Mouse (Mus musculus): ENCODE measurements around the gene Adipor2. TPM values are rescaled to one million over a fixed set of nuclear protein-coding genes. Genes with fewer than 3 reads are reported as not detected.
A peak's percentile ranks its signal among the peaks of the same experiment; 100 is the strongest.

The Adipor2 gene
- polyA plus RNA-seq, 1 experiment from 2014 or later = 127 TPM

DNA sequence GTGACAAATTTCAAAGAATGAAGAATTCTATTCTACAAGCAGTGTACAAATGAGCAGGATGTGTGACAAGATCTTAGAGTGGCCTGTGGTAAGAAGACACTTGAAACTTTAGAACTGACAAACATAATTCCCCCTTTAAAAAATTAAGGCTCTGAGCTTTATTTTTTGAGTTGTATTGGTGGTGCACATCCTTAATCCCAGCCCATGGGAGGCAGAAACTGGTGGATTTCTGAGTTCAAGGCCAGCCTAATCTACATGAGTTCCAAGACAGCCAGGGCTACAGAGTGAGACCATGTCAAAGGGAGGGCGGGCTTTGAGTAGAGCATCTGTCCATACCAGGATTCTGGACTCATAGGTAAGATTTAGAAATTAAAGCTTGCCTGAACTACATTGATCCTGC lies 30.7 kb downstream of the Adipor2 start:
- Histone ChIP-seq H3K4me2 (ENCODE audit: low read depth, low read length) (peak overlapping the region; percentile 57), H3K36me3 (ENCODE audit: control insufficient read depth, insufficient read depth, low read length) (no peaks in the 10 kb centered on the region), H3K9me3 (ENCODE audit: control insufficient read depth, low read length) (no peaks in the 10 kb centered on the region), H3K27me3 (replicated peaks; ENCODE audit: control insufficient read depth, insufficient read depth, low read length) (no peaks in the 10 kb centered on the region), H3K9ac (ENCODE audit: low read depth, low read length) (peak overlapping the region; percentile 26), H3K27ac (ENCODE audit: low read length) (peak overlapping the region; percentile 47; the same call in 1 of the 2 replicates), H3K4me1 (ENCODE audit: control insufficient read depth, insufficient read depth, low read length) (peaks cover 8% of the 10 kb centered on the region; the same call in 1 of the 2 replicates), H3K4me3 (ENCODE audit: low read length) (peak overlapping the region; percentile 83)
- ATAC-seq = no peak
- 80% methylated on average over 1 of the region's 1 CpGs for WGBS

DNA sequence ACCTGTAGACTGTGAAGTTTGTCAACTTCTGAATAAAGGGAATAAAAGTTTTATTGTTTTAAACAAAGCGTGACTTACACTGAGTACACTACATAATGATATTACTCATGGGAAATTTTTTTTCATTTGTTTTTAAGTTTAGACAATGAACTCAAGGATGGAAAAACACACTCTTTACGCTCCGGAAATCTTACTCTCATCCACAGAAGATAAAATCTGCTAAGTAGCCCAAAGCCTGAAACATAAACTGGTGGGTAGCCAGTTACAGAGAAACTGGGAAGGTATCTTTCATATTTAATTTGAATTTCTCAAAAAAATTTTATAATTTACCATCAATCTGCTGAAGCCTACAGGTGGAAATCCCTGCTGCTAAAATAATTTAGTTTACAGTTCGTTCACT lies 31.1 kb downstream of the Adipor2 start:
- H3K4me3 ChIP-seq (ENCODE audit: low read length) = peak overlapping the region; percentile 83; the same call in 1 of the 2 replicates
- no peak overlapping the region for H3K4me2 ChIP-seq (ENCODE audit: low read depth, low read length)
- H3K27ac ChIP-seq (ENCODE audit: low read length) = no peak overlapping the region
- H3K9me3 ChIP-seq (ENCODE audit: control insufficient read depth, low read length) = no peaks in the 10 kb centered on the region
- WGBS = 78% methylated on average over 4 of the region's 4 CpGs
- peaks cover 8% of the 10 kb centered on the region; the same call in 1 of the 2 replicates for H3K4me1 ChIP-seq (ENCODE audit: control insufficient read depth, insufficient read depth, low read length)
- H3K9ac ChIP-seq (ENCODE audit: low read depth, low read length) = no peak overlapping the region
- no peaks in the 10 kb centered on the region for H3K36me3 ChIP-seq (ENCODE audit: control insufficient read depth, insufficient read depth, low read length)
- no peak for ATAC-seq
- H3K27me3 ChIP-seq (replicated peaks; ENCODE audit: control insufficient read depth, insufficient read depth, low read length) = no peaks in the 10 kb centered on the region

DNA sequence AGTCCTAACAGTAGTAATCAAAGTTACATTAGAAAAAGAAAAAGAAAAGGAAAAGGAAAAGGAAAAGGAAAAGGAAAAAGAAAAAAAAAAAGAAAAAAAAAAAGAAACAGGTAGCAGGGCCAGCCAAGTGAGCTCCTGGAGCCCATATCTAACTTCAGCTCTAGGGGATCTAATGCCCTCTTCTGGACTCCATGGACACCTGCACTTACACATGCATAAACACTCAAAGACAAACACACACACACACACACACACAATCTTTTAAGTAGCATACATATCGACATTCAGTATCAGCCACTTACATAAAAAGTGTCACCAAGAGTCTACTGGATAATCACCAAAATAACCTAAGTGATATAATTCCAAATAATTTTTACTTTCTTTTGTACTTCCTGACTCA lies 31.8 kb downstream of the Adipor2 start:
- Histone ChIP-seq H3K27ac (ENCODE audit: low read length) (0 out of 2 replicates have a peak overlapping the region, but pooled peaks have one; percentile 58), H3K27me3 (replicated peaks; ENCODE audit: control insufficient read depth, insufficient read depth, low read length) (no peaks in the 10 kb centered on the region), H3K9me3 (ENCODE audit: control insufficient read depth, low read length) (no peaks in the 10 kb centered on the region), H3K4me1 (ENCODE audit: control insufficient read depth, insufficient read depth, low read length) (peaks cover 8% of the 10 kb centered on the region; the same call in 1 of the 2 replicates), H3K4me2 (ENCODE audit: low read depth, low read length) (0 out of 2 replicates have a peak overlapping the region, but pooled peaks have one; percentile 25), H3K36me3 (ENCODE audit: control insufficient read depth, insufficient read depth, low read length) (no peaks in the 10 kb centered on the region), H3K9ac (ENCODE audit: low read depth, low read length) (no peak overlapping the region), H3K4me3 (ENCODE audit: low read length) (no peak overlapping the region)
- no peak for ATAC-seq
- WGBS = 94% methylated on average over 1 of the region's 1 CpGs

DNA sequence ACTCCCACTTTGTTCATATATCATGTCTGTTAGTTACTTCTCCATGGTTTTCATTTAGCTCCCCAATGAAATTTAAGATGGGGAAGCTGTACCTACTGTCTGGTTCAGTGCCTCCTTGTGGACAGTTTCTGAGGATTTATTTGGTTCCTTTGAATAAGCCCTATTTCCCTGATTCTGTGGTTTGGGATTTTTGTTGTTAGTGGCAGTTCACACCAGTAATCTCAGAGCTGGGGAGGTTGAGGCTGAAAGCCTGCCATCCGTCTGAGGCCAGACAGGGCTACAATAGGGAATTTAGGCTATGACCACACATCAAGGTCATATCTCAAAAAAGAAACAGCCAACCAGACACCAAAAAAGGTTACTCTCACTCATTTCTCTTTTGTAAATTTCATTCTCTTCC lies 38.9 kb downstream of the Adipor2 start:
- Histone ChIP-seq H3K4me2 (ENCODE audit: low read depth, low read length) (no peak overlapping the region), H3K27me3 (replicated peaks; ENCODE audit: control insufficient read depth, insufficient read depth, low read length) (no peaks in the 10 kb centered on the region), H3K4me3 (ENCODE audit: low read length) (no peak overlapping the region), H3K9me3 (ENCODE audit: control insufficient read depth, low read length) (no peaks in the 10 kb centered on the region), H3K36me3 (ENCODE audit: control insufficient read depth, insufficient read depth, low read length) (no peaks in the 10 kb centered on the region), H3K27ac (ENCODE audit: low read length) (no peak overlapping the region), H3K9ac (ENCODE audit: low read depth, low read length) (no peak overlapping the region), H3K4me1 (ENCODE audit: control insufficient read depth, insufficient read depth, low read length) (peaks cover 14% of the 10 kb centered on the region; the same call in 1 of the 2 replicates)
- no peak for ATAC-seq
- 93% methylated on average over 1 of the region's 1 CpGs for WGBS

DNA sequence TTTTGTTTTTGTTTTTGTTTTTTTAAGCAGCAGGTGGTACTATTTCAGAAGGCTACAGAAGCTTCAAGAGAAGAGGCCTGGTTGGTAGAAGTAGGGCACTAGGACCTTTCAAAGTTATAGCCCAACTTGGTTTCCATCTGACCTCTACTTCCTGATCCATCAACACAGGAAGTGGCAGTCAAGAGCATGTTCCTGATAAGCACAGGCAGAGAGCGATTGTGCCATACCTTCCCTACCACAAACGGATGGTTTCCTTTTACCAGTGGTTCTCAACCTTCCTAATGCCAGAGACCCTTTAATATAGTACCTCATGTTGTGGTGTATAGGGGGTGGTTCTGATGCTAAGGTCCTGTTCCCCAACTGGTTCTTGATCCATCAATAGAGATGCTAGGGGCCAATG lies 39.9 kb downstream of the Adipor2 start:
- no peak overlapping the region for H3K9ac ChIP-seq (ENCODE audit: low read depth, low read length)
- WGBS = 36% methylated on average over 2 of the region's 2 CpGs
- no peak overlapping the region for H3K27ac ChIP-seq (ENCODE audit: low read length)
- no peaks in the 10 kb centered on the region for H3K27me3 ChIP-seq (replicated peaks; ENCODE audit: control insufficient read depth, insufficient read depth, low read length)
- no peak overlapping the region for H3K4me3 ChIP-seq (ENCODE audit: low read length)
- H3K36me3 ChIP-seq (ENCODE audit: control insufficient read depth, insufficient read depth, low read length) = no peaks in the 10 kb centered on the region
- peak; percentile 36; the same call in 1 of the 2 replicates for ATAC-seq
- peaks cover 16% of the 10 kb centered on the region; the same call in 1 of the 2 replicates for H3K4me1 ChIP-seq (ENCODE audit: control insufficient read depth, insufficient read depth, low read length)
- no peaks in the 10 kb centered on the region for H3K9me3 ChIP-seq (ENCODE audit: control insufficient read depth, low read length)
- no peak overlapping the region for H3K4me2 ChIP-seq (ENCODE audit: low read depth, low read length)

DNA sequence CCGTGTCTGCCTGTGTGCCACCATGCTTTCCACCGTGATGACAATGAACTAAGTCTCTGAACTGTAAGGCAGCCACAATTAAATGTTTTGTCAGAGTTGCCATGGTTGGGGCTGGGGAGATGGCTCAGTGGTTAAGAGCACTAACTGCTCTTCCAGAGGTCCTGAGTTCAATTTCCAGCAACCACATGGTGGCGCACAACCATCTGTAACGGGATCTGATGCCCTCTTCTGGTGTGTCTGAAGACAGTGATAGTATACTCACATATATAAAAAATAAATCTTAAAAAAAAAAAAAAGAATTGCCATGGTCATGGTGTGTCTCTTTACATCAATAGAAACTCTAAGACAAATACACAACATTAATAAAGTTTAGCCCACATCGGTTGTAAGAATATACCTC lies 42.5 kb downstream of the Adipor2 start:
- Histone ChIP-seq H3K27ac (ENCODE audit: low read length) (no peak overlapping the region), H3K4me3 (ENCODE audit: low read length) (no peak overlapping the region), H3K4me1 (ENCODE audit: control insufficient read depth, insufficient read depth, low read length) (0 out of 2 replicates have a peak, but pooled peaks cover 18% of the 10 kb centered on the region), H3K36me3 (ENCODE audit: control insufficient read depth, insufficient read depth, low read length) (no peaks in the 10 kb centered on the region), H3K9me3 (ENCODE audit: control insufficient read depth, low read length) (no peaks in the 10 kb centered on the region), H3K9ac (ENCODE audit: low read depth, low read length) (no peak overlapping the region), H3K4me2 (ENCODE audit: low read depth, low read length) (no peak overlapping the region), H3K27me3 (replicated peaks; ENCODE audit: control insufficient read depth, insufficient read depth, low read length) (no peaks in the 10 kb centered on the region)
- no peak for ATAC-seq
- 82% methylated on average over 5 of the region's 5 CpGs for WGBS

DNA sequence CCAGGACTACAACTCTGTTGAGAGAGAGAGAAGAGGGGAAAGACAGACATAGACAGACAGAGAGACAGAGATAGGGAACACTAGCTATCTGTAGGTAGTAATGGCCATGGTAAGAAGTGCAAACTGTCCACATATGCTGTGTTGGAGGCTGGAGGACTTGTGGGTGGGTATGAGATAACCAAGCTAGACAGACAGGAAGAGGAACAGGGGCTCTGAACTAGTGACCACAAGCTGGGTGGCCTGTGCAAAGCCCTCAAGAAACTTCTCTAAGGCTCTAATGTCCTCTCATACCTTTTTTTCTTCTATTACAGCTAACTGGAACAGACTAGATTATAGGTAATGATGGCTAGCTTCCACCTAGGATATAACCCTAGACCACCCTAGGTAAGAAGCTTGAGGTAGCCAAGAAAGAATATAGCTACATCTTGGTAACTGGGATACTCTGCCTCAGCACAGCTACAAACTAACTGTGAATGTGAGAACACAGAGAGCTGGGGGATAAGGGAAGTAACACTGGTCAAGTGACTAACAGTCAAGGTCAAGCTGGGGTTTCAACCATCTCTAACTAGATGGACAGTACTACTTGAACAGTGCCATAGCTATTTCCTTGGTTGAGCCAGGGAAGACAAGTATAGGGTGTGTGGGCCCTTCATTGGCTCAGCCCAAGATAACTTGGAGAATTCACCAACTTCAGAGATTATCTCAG lies 44.4 kb downstream of the Adipor2 start:
- Histone ChIP-seq H3K4me3 (ENCODE audit: low read length) (no peak overlapping the region), H3K9ac (ENCODE audit: low read depth, low read length) (no peak overlapping the region), H3K27me3 (replicated peaks; ENCODE audit: control insufficient read depth, insufficient read depth, low read length) (no peaks in the 10 kb centered on the region), H3K27ac (ENCODE audit: low read length) (no peak overlapping the region), H3K36me3 (ENCODE audit: control insufficient read depth, insufficient read depth, low read length) (no peaks in the 10 kb centered on the region; the same call in 1 of the 2 replicates), H3K9me3 (ENCODE audit: control insufficient read depth, low read length) (no peaks in the 10 kb centered on the region), H3K4me2 (ENCODE audit: low read depth, low read length) (no peak overlapping the region), H3K4me1 (ENCODE audit: control insufficient read depth, insufficient read depth, low read length) (0 out of 2 replicates have a peak, but pooled peaks cover 15% of the 10 kb centered on the region)
- no peak for ATAC-seq

DNA sequence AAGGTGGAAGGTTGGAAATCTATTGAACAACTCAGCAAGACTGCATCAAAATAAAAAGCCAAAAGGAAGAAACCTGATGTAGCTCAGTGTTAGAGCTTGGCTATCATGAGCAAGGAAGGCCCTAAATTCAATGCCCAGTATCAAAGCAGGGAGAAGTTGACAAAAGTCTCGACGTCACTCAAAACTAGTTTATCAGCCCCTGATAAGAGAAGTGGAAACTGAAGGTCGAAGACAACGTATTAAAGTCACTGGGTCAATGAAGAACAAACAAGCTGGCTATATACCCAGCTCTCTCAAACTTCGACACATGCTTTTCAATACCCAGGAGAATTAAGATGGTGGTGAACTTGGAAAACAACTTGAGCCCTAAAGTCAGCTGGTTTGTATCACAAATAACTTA lies 45.3 kb downstream of the Adipor2 start:
- Histone ChIP-seq H3K36me3 (ENCODE audit: control insufficient read depth, insufficient read depth, low read length) (no peaks in the 10 kb centered on the region; the same call in 1 of the 2 replicates), H3K9me3 (ENCODE audit: control insufficient read depth, low read length) (no peaks in the 10 kb centered on the region), H3K4me1 (ENCODE audit: control insufficient read depth, insufficient read depth, low read length) (0 out of 2 replicates have a peak, but pooled peaks cover 11% of the 10 kb centered on the region), H3K27me3 (replicated peaks; ENCODE audit: control insufficient read depth, insufficient read depth, low read length) (no peaks in the 10 kb centered on the region), H3K9ac (ENCODE audit: low read depth, low read length) (no peak overlapping the region), H3K4me3 (ENCODE audit: low read length) (no peak overlapping the region), H3K4me2 (ENCODE audit: low read depth, low read length) (no peak overlapping the region), H3K27ac (ENCODE audit: low read length) (no peak overlapping the region; the same call in 1 of the 2 replicates)
- ATAC-seq = no peak
- WGBS = 61% methylated on average over 5 of the region's 5 CpGs

DNA sequence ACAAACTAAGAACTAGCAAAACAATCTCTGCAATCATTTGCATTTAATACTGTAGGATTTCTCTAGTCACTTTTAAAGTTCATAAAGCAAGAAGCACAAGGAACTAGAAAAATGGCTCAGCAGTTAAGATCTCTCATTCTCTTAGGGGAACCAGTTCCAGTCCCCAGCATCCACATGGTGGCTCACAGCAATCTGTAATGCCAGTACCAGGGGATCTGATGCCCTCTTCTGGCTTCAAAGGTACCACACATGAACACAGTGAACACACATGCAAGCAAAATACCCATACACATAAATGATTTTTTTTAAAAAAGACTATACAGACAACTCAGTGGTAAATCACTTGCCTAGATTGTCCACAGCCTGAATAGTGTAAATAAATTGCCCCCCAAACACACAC lies 45.9 kb downstream of the Adipor2 start:
- Histone ChIP-seq H3K4me3 (ENCODE audit: low read length) (no peak overlapping the region), H3K4me1 (ENCODE audit: control insufficient read depth, insufficient read depth, low read length) (0 out of 2 replicates have a peak, but pooled peaks cover 10% of the 10 kb centered on the region), H3K36me3 (ENCODE audit: control insufficient read depth, insufficient read depth, low read length) (no peaks in the 10 kb centered on the region; the same call in 1 of the 2 replicates), H3K27ac (ENCODE audit: low read length) (no peak overlapping the region), H3K9ac (ENCODE audit: low read depth, low read length) (no peak overlapping the region), H3K4me2 (ENCODE audit: low read depth, low read length) (no peak overlapping the region), H3K27me3 (replicated peaks; ENCODE audit: control insufficient read depth, insufficient read depth, low read length) (no peaks in the 10 kb centered on the region), H3K9me3 (ENCODE audit: control insufficient read depth, low read length) (no peaks in the 10 kb centered on the region)
- ATAC-seq = no peak
